Mouse (Mus musculus): ENCODE measurements around the gene Osbp2. TPM values are rescaled to one million over a fixed set of nuclear protein-coding genes. Genes with fewer than 3 reads are reported as not detected.

The Osbp2 gene
- polyA plus RNA-seq, 1 experiment from 2014 or later: 21.2 TPM

DNA sequence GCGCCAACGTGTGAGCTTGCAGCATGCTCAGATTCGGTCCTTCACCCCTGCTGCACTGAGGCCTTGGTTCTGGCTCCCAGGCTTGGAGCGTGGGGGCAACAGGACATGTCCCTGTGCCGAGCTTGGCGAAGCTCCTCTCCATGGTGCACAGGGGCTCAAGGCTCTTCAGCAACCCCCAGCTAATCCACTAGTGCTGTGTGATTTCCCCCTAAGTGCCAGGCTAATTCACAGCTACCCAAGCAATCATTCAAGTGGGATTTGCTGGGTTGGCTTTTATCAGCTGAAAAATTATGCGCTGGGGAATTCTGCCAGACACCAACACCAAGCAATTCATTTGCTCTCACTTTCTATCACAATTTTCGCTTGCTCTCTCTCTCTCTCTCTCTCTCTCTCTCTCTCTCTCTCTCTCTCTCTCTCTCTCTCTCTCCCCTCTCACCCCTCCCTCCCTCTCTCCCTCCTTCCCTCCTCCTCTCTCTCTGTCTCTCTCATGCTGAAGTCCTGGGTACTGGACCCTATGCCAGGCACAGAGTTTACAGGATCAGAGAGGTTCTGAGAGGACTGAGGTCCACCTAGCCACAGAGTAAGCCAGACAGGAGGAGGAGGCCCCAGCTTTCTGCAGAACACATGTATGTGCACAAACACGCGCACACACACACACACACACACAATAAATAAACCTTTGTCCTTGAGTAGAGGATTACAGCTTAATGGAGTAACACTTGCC is 138.2 kb downstream of the Osbp2 start:
- WGBS: 43% methylated on average over 10 of the region's 10 CpGs
- Histone ChIP-seq H3K4me2 (ENCODE audit: low read length) (peak overlapping the region; percentile 12; the same call in 1 of the 2 replicates), H3K27me3 (ENCODE audit: control insufficient read depth, insufficient read depth, low read length) (no peaks in the 10 kb centered on the region), H3K36me3 (ENCODE audit: control insufficient read depth, insufficient read depth, low read length) (no peaks in the 10 kb centered on the region), H3K9me3 (ENCODE audit: control insufficient read depth, low read length) (no peaks in the 10 kb centered on the region), H3K9ac (replicated peaks; ENCODE audit: low read length) (0 out of 2 replicates have a peak overlapping the region, but pooled peaks have one; percentile 9), H3K4me1 (ENCODE audit: control insufficient read depth, insufficient read depth, low read length) (peaks cover 22% of the 10 kb centered on the region), H3K27ac (replicated peaks; ENCODE audit: low read depth, low read length) (peak overlapping the region; percentile 77), H3K4me3 (replicated peaks; ENCODE audit: low read depth, low read length) (no peak overlapping the region)
- no peak; the same call in 1 of the 2 replicates for ATAC-seq (ENCODE audit: low FRiP score, low TSS enrichment)
- DNase-seq: peak; percentile 67

DNA sequence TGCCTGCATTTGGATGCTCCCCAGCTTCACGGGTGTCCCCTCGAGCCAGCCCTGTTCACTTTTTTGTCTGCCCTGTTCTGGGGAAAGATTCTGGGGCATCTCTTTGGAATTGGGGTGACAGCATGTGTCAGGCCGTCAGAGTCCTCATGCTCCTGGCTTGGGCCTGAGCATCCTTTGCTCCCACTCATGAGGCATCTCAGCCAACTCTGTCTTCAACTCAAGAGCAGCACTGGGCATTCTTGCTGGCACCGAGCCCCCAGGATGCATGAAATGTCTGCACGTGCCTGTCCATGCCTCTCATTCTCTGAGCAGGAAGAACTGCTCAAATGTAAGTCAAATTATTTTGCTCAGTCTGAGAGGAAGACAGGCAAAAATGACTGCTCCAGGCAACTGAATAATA is 139.0 kb downstream of the Osbp2 start:
- peaks cover 22% of the 10 kb centered on the region for H3K4me1 ChIP-seq (ENCODE audit: control insufficient read depth, insufficient read depth, low read length)
- H3K9me3 ChIP-seq (ENCODE audit: control insufficient read depth, low read length): no peaks in the 10 kb centered on the region
- H3K27me3 ChIP-seq (ENCODE audit: control insufficient read depth, insufficient read depth, low read length): no peaks in the 10 kb centered on the region
- no peak overlapping the region for H3K4me2 ChIP-seq (ENCODE audit: low read length)
- no peaks in the 10 kb centered on the region for H3K36me3 ChIP-seq (ENCODE audit: control insufficient read depth, insufficient read depth, low read length)
- H3K9ac ChIP-seq (replicated peaks; ENCODE audit: low read length): no peak overlapping the region
- DNase-seq: no peak
- no peak overlapping the region for H3K4me3 ChIP-seq (replicated peaks; ENCODE audit: low read depth, low read length)
- H3K27ac ChIP-seq (replicated peaks; ENCODE audit: low read depth, low read length): peak overlapping the region; percentile 77
- WGBS: 70% methylated on average over 5 of the region's 5 CpGs
- no peak for ATAC-seq (ENCODE audit: low FRiP score, low TSS enrichment)

DNA sequence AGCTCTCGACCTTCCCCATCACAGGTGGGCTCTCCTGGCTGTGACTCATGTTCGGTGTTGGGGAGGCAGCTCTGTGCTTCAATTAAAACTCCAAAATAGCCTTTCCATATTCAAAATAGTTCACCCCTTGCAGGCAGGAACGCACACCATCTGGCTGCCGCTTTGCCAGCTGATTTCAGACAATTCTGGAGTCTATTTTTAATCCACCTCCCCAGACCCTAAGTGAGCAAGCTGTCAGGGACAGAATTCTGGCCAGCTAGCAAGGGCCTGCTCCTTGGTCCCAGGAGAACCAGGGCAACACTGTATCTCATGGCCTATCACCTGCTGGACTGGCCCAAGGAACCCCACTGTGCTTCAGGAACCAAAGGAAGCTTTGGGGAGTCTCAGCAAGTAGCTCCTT is 139.8 kb downstream of the Osbp2 start:
- DNase-seq: no peak
- Histone ChIP-seq H3K27me3 (ENCODE audit: control insufficient read depth, insufficient read depth, low read length) (no peaks in the 10 kb centered on the region), H3K9ac (replicated peaks; ENCODE audit: low read length) (no peak overlapping the region), H3K4me2 (ENCODE audit: low read length) (no peak overlapping the region), H3K9me3 (ENCODE audit: control insufficient read depth, low read length) (no peaks in the 10 kb centered on the region), H3K27ac (replicated peaks; ENCODE audit: low read depth, low read length) (no peak overlapping the region), H3K4me1 (ENCODE audit: control insufficient read depth, insufficient read depth, low read length) (peaks cover 22% of the 10 kb centered on the region), H3K4me3 (replicated peaks; ENCODE audit: low read depth, low read length) (no peak overlapping the region), H3K36me3 (ENCODE audit: control insufficient read depth, insufficient read depth, low read length) (no peaks in the 10 kb centered on the region)
- WGBS: 48% methylated on average over 4 of the region's 4 CpGs
- ATAC-seq (ENCODE audit: low FRiP score, low TSS enrichment): no peak

DNA sequence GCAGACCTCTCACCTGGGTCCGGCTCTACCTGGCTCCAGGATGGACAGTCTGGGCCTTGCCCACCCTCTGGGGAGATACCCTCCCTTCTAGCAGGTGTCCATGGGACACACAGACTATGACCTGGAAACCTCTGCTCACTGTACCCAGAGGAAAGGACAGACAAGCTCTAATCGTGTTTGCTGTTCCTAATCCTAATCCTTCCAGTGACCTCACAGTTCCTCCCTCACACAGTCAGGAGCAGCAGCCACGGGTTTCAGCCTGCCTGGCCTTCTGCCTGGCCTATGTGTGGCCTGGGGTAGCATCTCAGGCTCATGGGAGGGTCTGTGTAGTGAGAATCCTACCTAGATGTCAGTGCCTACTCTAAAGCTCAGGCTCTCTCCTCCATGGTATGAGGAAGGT is 140.8 kb downstream of the Osbp2 start:
- Histone ChIP-seq H3K36me3 (ENCODE audit: control insufficient read depth, insufficient read depth, low read length) (no peaks in the 10 kb centered on the region), H3K9me3 (ENCODE audit: control insufficient read depth, low read length) (no peaks in the 10 kb centered on the region), H3K4me2 (ENCODE audit: low read length) (no peak overlapping the region), H3K4me1 (ENCODE audit: control insufficient read depth, insufficient read depth, low read length) (peaks cover 22% of the 10 kb centered on the region), H3K27me3 (ENCODE audit: control insufficient read depth, insufficient read depth, low read length) (no peaks in the 10 kb centered on the region), H3K4me3 (replicated peaks; ENCODE audit: low read depth, low read length) (no peak overlapping the region), H3K9ac (replicated peaks; ENCODE audit: low read length) (no peak overlapping the region), H3K27ac (replicated peaks; ENCODE audit: low read depth, low read length) (no peak overlapping the region)
- ATAC-seq (ENCODE audit: low FRiP score, low TSS enrichment): no peak
- WGBS: 63% methylated on average over 3 of the region's 3 CpGs
- no peak for DNase-seq

DNA sequence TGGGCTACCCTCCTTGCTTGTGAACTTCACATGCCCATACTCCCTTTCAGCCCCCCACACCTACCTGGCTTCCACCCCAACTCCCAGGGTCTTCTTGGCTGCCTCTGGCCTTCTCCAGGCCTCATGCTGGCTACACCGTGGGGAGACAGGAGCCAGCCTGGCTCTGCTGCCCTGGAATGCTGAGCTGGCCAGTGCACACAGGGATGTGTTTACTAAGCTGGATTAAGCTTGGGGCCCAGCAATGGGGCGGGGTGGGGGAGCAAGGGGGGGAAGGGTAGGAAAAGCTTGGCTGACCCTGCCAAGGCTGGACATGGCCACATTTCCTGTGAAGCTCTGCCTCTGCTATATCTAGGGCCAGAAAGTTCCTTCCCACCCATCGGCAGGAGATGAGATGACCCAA is 141.7 kb downstream of the Osbp2 start:
- WGBS: 45% methylated on average over 3 of the region's 3 CpGs
- Histone ChIP-seq H3K4me1 (ENCODE audit: control insufficient read depth, insufficient read depth, low read length) (peaks cover 22% of the 10 kb centered on the region), H3K4me2 (ENCODE audit: low read length) (no peak overlapping the region), H3K36me3 (ENCODE audit: control insufficient read depth, insufficient read depth, low read length) (no peaks in the 10 kb centered on the region), H3K27ac (replicated peaks; ENCODE audit: low read depth, low read length) (no peak overlapping the region), H3K4me3 (replicated peaks; ENCODE audit: low read depth, low read length) (no peak overlapping the region), H3K27me3 (ENCODE audit: control insufficient read depth, insufficient read depth, low read length) (no peaks in the 10 kb centered on the region), H3K9me3 (ENCODE audit: control insufficient read depth, low read length) (no peaks in the 10 kb centered on the region), H3K9ac (replicated peaks; ENCODE audit: low read length) (no peak overlapping the region)
- ATAC-seq (ENCODE audit: low FRiP score, low TSS enrichment) (no peak), DNase-seq (no peak)

DNA sequence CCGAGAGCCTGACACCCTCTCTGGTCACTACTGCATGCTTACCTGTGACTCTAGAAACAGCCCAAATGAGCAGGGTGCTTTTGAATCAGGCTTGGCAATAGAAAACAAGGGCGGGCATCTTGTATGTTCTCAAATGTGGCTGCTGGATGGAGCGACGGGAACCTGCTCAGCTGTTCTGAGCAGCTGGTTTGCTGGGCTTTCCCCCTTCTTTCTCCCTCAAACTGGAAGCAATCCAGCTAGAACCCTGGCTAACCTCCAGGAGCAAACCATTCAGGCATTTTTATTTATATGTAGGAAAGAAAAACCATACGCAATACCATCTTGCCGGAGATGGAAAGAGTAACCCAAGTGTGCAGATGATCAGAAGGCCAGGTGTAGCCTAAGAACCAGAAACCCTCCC is 147.0 kb downstream of the Osbp2 start:
- Histone ChIP-seq H3K4me2 (ENCODE audit: low read length) (no peak overlapping the region), H3K36me3 (ENCODE audit: control insufficient read depth, insufficient read depth, low read length) (no peaks in the 10 kb centered on the region), H3K27ac (replicated peaks; ENCODE audit: low read depth, low read length) (no peak overlapping the region), H3K4me1 (ENCODE audit: control insufficient read depth, insufficient read depth, low read length) (no peaks in the 10 kb centered on the region), H3K27me3 (ENCODE audit: control insufficient read depth, insufficient read depth, low read length) (no peaks in the 10 kb centered on the region), H3K9ac (replicated peaks; ENCODE audit: low read length) (no peak overlapping the region), H3K9me3 (ENCODE audit: control insufficient read depth, low read length) (no peaks in the 10 kb centered on the region), H3K4me3 (replicated peaks; ENCODE audit: low read depth, low read length) (no peak overlapping the region)
- ATAC-seq (ENCODE audit: low FRiP score, low TSS enrichment) (no peak), DNase-seq (no peak)
- 90% methylated on average over 6 of the region's 6 CpGs for WGBS

DNA sequence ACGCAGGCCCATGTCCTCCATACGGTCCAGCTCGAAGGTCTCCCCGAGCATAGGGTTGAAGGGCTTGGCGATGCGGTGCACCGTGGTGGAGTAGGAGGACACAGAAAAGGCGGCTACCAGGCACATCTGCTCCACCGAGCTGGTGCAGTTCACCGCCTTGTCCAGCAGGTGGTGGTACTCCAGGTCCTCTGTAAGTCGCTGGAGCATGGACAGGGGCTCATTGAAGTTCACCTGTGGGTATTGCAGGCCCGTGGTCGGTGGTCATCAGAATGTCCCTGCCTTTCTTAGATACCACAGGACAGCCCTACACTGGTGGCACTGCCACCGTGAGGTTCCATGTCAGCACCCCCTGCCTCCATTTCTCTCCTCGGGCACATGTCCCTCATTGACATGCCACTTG is 149.2 kb downstream of the Osbp2 start:
- Histone ChIP-seq H3K36me3 (ENCODE audit: control insufficient read depth, insufficient read depth, low read length) (no peaks in the 10 kb centered on the region), H3K4me3 (replicated peaks; ENCODE audit: low read depth, low read length) (no peak overlapping the region), H3K4me2 (ENCODE audit: low read length) (no peak overlapping the region), H3K27ac (replicated peaks; ENCODE audit: low read depth, low read length) (no peak overlapping the region), H3K27me3 (ENCODE audit: control insufficient read depth, insufficient read depth, low read length) (no peaks in the 10 kb centered on the region), H3K4me1 (ENCODE audit: control insufficient read depth, insufficient read depth, low read length) (no peaks in the 10 kb centered on the region), H3K9ac (replicated peaks; ENCODE audit: low read length) (no peak overlapping the region), H3K9me3 (ENCODE audit: control insufficient read depth, low read length) (no peaks in the 10 kb centered on the region)
- DNase-seq: peak; percentile 81
- 46% methylated on average over 15 of the region's 15 CpGs for WGBS
- peak; percentile 46; the same call in 1 of the 2 replicates for ATAC-seq (ENCODE audit: low FRiP score, low TSS enrichment)

DNA sequence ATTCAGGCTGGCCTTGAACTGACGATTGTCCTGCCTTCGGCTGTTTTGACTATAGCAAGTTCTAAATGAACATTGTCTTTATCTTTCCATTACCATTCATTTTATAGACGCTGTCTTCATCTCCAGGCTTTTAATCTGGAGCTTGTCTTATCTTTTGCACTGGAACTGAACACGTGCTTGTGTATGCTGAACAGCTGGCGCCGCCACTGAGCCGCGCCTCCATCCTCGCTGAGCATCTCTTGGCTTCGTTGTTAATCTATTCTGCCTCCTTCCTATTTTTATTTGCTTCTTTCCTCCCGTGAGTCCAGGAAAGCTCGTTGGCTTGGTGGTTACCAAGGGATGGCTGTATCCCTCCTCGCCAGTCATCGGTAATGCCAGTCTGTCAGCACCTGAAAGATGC is 153.5 kb downstream of the Osbp2 start:
- H3K27me3 ChIP-seq (ENCODE audit: control insufficient read depth, insufficient read depth, low read length): no peaks in the 10 kb centered on the region

DNA sequence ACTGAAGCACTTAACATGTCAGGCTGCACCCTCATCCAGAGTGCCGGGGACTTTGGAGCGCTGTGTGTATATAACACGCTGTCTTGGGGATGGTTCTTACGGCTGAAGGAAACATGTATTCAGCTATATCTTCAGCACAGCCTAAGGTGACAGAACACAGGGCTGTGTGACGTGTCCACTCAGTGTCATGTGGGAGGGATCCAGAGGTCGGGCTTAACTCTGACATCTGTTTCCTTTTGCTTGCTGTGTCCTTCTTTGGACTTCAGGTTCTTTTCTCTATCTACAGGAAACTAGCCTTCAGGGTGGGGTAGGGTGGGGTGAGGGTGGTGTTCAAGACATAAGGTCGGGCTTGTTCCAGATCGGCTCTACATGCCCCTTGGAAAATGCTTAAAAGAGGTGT is 156.6 kb downstream of the Osbp2 start:
- Histone ChIP-seq H3K9ac (replicated peaks; ENCODE audit: low read length) (no peak overlapping the region), H3K27ac (replicated peaks; ENCODE audit: low read depth, low read length) (no peak overlapping the region), H3K4me3 (replicated peaks; ENCODE audit: low read depth, low read length) (no peak overlapping the region), H3K36me3 (ENCODE audit: control insufficient read depth, insufficient read depth, low read length) (no peaks in the 10 kb centered on the region), H3K4me1 (ENCODE audit: control insufficient read depth, insufficient read depth, low read length) (no peaks in the 10 kb centered on the region), H3K9me3 (ENCODE audit: control insufficient read depth, low read length) (no peaks in the 10 kb centered on the region), H3K4me2 (ENCODE audit: low read length) (no peak overlapping the region), H3K27me3 (ENCODE audit: control insufficient read depth, insufficient read depth, low read length) (no peaks in the 10 kb centered on the region)
- DNase-seq (no peak), ATAC-seq (ENCODE audit: low FRiP score, low TSS enrichment) (no peak)
- WGBS: 89% methylated on average over 8 of the region's 8 CpGs

More for the DNA sequence above, 153.5 kb downstream of the Osbp2 start:
- Histone ChIP-seq H3K9me3 (ENCODE audit: control insufficient read depth, low read length) (no peaks in the 10 kb centered on the region), H3K4me1 (ENCODE audit: control insufficient read depth, insufficient read depth, low read length) (no peaks in the 10 kb centered on the region), H3K27ac (replicated peaks; ENCODE audit: low read depth, low read length) (no peak overlapping the region), H3K4me3 (replicated peaks; ENCODE audit: low read depth, low read length) (no peak overlapping the region), H3K9ac (replicated peaks; ENCODE audit: low read length) (no peak overlapping the region), H3K4me2 (ENCODE audit: low read length) (no peak overlapping the region), H3K36me3 (ENCODE audit: control insufficient read depth, insufficient read depth, low read length) (no peaks in the 10 kb centered on the region)
- no peak for ATAC-seq (ENCODE audit: low FRiP score, low TSS enrichment)
- WGBS: 77% methylated on average over 14 of the region's 14 CpGs
- peak; percentile 29 for DNase-seq

All from midbrain, embryonic 14.5 days (tissue).